Mouse (Mus musculus) adrenal gland, postnatal 14 days (tissue): ENCODE results near the gene Efna1. TPM values are rescaled to one million over a fixed set of nuclear protein-coding genes. Genes with fewer than 3 reads are reported as not detected.

Experiments used
- DNase-seq: peaks from one replicate; pipeline ENCODE4 v3.0.0; 2021; ENCODE audit warnings: mixed read lengths
- long read RNA-seq, 2 experiments: library from polyadenylated mRNA; stranded (forward); transcript quantifications; one replicate each; pipeline ENCODE4 v2.0.0; 2021
- total RNA-seq: library from RNA; stranded (reverse); gene quantifications from 2 replicates; pipeline ENCODE4 v1.2.3, GENCODE M21; 2021

The Efna1 gene
- 19.1 and 21.9 TPM in 2 replicates for total RNA-seq
- long read RNA-seq, experiment 1, transcript Efna1-201 (5 exons, 1,480 nt), result major isoform, 32 of 34 reads
- long read RNA-seq, experiment 1, partial matches to known transcripts, result 0 of 34 reads
- long read RNA-seq, experiment 1, other reads (novel, unspliced or antisense), result 2 of 34 reads
- long read RNA-seq, experiment 2, transcript Efna1-201 (5 exons, 1,480 nt), result major isoform, 25 of 25 reads
- long read RNA-seq, experiment 2, partial matches to known transcripts, result 0 of 25 reads
- long read RNA-seq, experiment 2, other reads (novel, unspliced or antisense), result 0 of 25 reads

DNA sequence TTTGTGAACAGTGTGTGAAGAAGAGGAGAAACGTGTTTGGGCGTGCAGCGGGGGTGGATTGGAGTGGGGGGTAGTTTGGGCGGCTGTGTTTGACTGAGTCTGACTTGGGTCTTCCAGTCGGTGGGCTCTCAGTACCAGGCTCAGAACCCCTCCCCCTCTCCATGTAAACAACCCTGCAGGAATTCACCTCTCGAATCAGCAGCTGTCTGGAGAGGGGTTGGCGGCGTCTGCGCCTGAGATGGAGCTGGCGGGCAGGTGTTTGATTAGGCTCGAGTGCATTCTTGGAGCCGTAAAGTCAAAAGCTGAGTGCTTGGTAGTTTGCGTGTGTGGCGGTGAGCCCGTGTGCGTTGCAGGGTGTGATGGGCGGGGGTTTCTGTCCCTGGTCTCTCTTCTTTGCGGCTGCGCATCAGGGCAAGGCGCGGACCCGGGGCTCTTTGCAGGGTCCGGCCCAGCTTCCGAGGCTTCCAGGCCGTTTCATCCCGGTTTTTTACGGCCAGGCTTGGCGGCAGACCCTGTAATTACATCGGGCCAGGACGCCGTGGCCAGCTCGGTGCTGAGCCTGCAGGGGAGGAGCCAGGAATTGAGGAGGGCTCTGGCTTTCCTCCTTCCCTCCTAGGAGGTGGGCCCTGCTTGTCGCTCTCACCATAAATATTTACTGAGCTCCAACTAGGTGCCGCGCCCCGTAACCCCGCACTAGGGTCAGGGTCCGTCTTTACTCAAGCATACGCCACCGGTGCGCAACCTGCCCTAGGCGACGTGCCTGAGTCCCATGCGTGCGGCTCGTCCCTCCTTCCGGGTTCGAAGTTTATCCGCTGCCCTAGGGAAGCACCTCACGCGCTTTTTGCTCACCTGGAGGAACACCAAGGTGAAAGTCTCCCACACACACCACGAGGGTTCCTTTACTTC is at the start of gene Efna1:
Gene Efna1, minus strand, starts transcription at position 537 of the 906 bp plus-strand sequence.
- peak; percentile 61 for DNase-seq

DNA sequence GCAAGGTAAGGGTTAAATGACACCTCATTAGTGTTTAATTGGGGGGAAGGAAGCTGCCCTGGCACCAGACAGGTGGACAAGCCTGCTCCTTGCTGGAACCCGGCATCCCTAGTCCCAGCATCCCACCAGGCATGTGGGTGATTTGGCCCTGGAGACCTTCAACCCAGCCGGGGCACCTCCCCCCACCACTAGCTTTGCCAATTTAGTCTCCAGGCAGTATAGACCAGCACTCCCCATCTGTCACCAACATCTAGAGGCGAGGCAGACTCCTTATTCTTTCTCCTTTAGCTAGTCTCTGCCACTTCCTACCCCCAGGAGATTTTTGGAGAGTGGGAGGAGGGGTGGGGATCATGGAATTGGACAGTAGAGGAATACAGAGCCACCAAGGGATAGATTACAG is 49.4 kb upstream of the Efna1 start:
- no peak for DNase-seq

DNA sequence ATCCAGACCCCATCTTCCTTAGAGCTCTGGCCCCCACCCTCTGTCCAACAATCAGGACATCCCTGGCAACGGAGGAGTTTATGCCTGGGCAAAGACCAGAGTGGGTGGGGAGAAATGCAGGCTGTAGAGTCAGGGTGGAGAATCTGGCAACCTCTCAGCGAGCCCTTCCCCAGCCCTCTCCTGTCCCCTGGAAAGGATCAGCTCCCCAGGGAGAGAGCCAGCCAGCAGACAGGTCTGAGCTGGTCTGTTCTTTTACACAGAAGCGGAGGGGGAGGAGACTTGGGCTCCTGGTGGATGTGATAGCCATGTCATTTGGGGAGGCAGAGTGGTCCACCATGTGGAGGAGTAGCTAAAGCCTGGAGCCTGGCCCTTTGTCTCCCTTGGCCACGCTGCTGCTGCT is 47.7 kb upstream of the Efna1 start:
- no peak for DNase-seq

DNA sequence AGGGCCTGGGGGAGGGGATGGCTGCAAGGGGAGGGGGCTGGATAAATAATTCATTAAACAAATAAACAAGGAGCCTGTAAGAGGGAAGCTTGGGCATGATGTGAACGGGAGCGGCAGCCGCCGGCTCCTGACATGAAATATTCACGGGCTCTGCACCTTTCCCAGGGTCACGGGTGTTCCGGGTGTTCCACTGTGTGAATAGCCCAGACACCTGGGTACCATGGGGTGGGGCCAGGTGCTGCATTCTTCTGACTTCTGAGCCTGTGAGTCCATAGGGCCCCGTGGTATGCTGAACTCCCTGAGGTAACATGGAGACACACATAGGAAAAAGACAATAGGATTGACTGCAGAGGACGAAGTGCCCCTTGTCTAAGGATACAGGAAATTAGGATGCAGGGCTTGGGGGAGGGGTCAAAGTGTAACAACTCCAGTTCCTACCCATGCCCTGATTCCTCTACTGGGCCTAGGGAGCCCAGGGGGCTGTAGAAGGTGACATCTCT is 46.5 kb upstream of the Efna1 start:
- DNase-seq, result no peak

DNA sequence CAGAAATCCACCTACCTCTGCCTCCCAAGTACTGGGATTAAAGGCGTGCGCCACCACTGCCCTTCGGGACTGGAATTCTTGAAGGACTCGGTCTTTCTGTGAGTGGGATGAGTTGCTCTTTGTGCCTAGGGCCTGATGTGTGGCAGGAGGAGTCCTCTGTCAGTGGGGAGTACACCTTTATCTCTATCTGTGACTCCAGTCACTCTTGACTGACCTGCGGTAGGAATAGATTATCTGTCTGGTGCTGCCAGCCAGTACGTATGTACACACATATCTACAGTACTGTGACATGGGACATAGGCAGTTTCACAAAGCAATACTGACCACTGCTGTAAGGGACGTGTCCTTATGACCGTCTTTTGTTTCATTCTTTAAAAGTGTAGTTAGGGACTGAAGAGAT is 44.9 kb upstream of the Efna1 start:
- DNase-seq, result no peak

DNA sequence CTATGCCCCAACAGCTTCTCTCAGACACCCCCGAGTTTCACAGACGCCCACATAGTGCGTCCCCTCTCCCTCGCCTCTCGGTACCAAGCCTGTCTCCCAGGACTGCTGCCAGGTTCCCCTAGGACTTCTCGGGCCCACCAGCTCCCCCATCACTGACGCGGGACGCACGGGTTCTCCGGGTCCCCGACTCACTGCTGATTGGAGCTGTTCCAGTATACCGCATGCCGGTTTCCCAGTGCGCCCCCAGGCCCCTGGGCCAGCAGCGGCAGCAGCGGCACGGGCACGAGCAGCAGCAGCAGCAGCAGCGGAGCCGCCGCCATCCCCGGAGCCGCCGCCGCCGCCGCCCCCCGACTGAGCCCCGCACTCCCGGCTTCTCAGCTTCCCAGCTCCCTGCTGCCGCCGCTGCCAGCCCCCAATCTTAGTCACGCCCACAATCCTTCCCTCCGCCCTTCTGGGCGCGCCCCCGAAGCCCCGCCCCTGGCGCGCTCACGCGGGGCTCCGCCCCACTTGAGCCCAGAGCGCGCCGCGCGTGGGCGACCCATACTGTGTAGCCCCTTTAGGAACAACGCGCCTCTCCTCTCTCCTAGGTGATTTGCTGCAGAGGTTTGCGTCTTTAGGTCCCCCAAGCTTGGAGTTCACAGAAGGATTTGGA is 41.7 kb upstream of the Efna1 start, which contains the start of gene Efna3:
Gene Efna3, minus strand, starts transcription at position 452 of the 652 bp plus-strand sequence.
- peak; percentile 80 for DNase-seq

DNA sequence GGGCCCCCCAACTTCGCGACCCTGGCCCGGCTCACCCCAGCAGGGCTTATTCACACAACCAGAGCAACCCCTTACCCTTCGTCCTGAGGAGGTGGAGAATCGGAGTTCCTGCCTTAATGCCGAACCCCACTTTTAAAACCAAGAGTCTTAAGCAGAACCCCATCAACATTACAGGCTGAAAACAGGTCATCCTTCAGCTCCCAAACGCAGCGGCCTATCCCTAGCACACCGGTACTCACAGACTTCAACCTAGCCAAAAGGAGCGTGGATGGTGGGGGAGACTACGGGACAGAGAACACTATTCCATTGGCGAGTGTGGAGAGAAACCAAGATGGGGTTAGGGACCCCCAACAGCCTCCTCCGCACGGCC is 41.2 kb upstream of the Efna1 start:
- DNase-seq, result no peak

DNA sequence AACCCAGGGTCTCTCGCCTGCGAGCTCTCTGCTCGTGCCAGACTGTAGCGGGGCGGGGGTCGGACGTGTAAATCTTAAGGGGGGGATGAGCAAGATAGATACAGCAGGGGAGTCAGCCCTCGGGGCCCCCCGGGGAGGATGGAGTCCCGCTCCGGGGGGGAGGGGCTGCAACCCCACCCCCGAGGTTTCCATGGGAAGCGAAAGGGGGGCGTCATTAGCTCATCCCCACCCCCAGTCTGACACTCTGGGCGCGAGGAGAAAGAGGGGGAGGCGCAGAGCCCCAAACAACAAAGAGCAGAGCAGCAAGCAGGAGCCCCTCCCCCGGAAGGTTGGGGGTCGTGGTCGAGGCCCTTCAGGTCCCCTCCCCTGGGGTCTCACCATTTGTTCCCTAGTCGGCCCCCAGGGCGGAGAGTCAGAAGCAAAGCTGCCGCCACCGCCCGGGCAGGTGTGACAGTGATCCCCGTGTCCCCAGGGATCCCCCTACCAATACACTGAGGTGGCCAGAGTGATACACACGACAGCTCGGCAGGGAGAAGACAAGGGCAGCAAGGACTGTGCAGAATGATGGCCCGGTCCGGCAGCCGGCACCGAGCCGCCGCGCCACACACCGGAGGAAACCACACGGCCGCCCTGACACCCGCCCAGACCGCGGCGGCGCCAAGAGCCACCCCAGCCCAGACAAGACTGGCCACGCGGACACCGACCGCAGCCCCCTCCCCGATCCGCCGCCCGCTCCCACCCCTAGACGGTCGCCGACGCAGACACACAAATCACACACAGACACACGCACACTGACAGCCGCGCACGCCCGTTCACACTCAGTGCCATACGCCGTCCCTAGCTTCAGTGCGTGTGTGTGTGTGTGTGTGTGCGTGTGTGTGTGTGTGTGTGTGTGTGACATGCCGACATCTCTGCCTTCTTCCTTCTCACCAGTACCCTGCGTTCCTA is 40.5 kb upstream of the Efna1 start:
- peak; percentile 26 for DNase-seq

DNA sequence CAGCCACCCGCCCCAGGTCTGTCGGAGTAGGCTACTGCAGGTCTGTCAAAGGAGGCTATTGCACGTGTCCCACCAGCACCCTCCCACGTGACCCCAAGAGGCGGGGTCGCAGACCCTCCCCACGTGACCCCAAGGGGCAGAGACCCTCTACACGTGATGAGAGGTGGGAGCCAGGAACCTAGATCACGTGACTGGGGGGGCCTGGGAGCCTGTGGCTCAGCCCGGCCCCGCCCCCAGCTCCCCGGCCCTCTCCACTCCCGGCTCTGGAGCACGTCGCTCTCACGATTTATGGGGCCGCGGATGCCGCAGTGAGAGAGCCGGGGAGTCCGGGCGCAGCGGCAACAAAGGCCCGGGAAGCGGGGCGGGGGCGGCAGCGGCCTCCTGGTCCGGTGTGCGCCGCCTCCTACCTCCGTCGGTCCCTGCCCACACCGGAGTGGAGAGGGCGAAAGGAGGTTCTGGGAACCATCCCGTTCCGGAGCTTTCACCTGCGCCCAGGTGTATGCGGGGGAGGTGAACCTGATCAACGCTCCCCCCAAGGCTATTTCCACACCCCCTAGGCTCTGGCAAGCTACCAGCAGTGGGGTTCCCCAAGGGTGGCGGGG is 39.7 kb upstream of the Efna1 start:
- peak; percentile 62 for DNase-seq

DNA sequence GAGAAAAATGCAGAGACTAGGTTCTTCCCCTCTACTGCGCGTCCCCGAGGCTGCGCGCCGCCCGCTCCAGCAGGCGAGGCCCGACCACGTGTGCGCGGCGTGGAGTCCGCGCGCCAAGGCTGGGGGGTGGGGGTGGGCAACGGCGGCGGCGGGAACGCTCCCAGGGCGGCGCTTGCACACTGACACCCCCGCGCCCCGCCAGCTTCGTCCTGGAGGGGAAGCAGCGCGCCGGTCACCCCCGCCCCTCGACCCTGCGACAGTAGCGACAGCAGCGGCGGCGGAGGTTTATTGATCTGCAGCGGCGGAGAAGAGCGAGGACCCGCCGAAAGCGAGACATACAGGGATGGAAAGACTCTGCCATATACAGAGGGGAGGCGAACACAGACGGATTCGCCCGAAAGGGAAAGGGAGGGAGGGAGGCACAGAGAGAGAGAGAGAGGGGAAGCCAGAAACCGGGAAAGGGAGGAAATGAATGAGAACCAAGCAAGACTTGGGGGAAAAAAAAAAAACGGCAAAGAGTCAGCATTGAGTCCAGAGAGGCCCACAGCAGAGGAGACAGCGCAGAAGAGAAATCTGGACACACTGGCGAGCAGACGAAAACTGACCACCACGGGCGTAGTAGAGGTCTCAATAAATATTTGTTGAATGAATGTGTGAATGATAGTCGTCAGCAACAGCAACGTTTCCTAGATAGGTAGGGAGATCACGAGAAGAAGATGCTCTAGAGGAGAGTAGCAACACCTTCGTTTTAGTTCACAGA is 38.8 kb upstream of the Efna1 start:
- no peak for DNase-seq

DNA sequence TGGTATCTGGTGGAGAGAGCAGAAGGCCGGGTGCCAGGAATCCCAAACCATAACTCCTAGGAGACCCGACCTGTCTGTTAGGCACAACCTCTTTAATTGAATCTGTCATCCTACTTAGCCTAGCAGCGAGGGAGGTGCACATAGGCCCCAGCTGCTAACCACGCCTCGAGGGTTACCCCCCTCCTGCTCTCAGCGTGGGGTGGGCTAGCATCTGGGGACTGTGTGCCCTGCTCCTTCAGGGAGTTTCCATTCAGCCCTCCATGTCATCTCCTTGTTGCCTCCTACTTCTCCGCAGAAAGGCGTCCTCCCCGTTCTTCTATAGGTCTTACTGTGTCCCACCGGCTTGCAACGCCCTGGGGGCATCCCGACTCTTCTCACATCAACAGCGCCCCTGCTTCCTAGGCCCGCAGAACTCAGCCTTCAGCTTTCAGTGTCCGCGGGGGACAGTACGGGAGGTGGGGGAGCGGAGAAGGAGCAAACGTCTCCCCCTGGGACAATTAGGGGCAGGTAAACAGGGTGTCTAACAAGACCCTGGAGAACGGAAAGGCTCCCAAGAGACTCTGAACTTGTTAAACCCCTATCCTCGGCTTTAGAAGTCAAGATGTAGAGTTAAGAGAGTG is 38.1 kb upstream of the Efna1 start:
- no peak for DNase-seq

DNA sequence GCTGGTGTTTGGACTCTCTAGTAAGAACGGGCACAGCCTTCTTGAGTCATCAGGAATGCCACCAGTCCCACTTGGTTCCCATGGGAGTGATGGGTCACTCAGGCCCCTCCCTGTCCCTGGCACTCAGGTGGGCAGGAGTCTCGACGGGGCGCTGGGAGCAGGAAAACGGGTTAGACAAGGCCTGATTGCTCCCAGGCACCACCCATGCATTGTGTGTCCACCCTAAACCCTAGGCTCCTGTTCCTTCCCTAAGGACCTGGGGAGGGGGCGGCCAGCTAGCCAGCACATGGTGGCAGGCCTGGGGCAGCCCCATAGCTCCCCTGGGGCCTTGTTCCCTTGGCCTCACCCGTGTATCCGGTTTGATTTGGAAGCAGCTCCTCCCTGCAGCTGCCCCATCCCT is 37.4 kb upstream of the Efna1 start:
- DNase-seq, result no peak

DNA sequence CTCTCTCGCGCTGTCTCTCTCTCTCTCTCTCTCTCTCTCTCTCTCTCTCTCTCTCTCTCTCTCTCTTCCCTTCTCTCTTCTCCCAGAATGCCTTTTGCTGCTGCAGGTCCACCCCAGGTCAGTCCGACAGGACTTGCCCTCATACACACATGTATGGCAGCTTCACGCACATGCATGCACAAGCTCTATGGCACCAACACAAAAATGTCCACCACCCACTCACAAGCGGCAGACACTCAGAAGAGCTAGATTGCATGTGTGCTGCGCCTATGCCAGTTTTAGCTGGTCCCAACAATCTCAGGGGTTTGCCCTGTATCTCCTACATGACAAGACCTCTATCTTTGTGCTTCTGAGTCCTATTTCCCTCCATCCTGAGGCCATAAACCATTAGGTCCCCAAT is 36.3 kb upstream of the Efna1 start:
- no peak for DNase-seq

DNA sequence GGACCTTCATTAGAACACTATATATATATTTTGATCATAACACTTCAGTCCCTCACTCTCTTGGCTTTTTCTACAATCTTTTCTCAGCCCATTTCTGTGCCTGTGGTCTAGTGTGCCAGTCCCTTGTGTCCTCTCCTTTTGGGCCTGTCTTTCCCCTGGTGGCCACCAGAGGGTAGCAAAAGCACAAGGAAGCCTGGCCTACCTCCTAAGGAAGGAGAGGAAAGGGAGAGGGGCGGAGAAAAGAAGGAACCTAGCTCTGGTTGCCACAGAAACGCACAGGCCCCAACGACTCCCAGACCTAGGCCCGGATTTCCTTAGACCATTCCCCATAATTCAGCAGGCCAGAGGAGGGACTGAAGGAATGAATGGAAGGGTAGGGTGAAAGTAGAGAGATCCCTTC is 35.9 kb upstream of the Efna1 start:
- DNase-seq, result peak; percentile 88

DNA sequence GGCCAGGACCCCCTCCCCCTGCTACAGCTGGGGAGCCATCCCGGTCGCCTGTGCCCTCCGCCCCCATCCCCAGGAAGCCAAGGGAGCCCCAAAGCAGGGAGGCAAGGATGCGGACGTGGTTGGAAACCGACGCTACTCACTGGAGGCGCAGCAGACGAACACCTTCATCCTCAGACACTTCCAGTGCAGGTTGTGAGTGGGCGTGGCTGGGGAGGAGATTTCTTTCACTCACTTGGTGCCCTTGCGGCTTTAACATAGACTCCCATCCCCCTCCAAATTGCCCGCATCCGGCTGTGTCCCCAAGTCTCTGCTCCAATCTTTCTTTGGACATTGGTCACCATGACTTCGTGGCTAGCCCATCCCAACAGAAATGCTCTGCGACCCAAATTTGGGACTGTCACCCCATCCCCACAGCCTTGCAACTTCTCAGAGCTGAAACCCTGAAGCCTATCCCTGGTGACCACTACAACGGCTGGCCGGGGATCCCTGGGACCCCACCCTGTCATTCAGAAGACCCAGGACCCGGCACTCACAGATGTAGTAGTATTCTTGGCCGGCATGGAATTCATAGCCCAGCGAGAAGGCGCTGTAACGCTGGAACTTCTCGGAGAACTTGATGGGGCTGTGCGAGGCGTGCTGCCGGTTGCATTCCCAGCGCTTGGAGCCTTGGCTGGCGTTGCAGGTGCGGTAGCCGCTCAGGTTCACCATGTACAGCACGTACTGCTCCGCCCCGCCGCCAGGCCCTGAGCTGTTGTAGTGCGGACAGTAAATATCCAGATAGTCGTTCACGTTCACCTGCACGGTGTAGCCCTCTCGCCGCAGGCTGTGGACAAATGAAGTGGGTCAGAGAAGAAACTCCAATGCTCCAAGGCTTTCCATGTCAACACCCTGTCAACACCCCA is 35.2 kb upstream of the Efna1 start:
- no peak for DNase-seq

DNA sequence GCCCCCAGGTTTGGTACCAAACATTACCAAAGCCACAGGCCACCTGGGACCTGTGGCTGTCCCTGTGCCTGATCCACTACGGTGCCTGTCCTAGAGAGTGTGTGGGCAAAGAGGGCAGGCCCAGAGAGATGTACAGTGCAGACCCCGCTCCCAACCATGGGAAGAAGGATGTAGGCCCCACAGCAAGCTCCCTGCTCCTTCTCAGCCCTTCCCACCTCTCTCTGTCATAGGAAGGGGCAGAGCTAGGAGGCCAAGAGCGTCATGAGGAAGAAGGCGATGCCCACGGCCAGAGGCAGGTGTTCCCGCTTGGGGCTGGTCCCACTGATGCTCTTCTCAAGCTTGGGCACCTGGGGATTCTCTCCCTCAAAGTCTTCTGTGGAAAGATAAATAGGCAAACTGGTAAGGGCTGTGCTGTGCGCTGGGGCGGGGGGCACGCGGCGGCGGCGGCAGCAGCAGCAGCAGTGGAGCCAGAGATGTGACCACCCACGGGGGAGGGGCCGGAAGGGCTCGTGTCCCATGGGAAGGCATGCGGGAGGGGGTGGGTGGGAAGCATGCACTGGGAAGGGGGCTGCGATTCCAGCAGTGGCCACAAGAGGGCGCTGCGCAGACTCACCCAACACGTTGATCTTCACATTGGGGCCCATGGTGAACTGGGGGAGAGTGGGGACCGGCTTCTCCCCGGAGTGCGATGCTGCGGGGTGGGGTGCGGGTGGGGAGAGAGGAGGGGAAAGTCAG is 34.4 kb upstream of the Efna1 start:
- DNase-seq, result peak; percentile 88

DNA sequence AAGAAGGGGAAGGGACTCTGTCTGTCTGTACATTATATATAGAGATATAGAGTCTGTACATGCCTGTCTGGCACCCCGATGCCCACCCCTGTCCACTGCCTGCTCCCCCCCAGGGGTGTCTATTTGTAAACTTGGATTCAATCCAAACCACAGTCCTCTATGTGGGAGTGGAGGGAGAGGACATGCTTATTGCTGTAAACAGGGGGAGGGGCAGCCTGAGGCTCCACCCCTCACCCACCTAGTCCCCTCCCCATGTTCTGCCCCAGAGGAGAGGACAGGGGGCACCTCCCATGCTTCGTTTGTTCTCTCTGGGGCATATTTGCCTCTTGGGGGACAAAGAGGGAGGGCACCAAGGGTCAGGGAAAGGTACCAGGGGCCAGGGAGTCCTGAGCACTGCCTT is 33.8 kb upstream of the Efna1 start:
- no peak for DNase-seq

DNA sequence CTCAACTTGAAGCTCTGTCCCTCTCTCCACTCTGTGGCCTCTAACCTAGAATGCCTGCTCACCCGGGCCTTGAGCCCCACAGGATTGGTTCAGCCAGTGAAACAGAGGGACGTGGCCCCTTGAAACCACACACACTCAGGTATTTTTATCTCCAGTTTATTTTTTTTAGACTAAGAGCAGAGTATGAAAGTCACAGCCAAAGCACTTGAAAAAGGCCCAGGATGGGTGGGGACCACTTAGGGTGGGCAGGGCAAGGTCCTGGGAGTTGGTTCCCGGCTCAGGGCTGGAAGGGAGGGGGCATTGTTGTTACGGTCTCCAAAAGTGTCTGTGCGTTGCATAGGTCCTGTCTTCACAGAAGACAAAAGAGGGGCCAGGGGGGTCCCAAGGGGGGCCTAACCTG is 33.4 kb upstream of the Efna1 start:
- DNase-seq, result no peak
